Mouse (Mus musculus) MEL (cell line): Measurements from ENCODE around the gene Pheta2.

Experiments
- MAZ ChIP-seq: IDR thresholded peaks from 2 replicates; pipeline ENCODE4 v1.6.1; 2012; ENCODE audit warnings: low read depth, mild to moderate bottlenecking, inconsistent platforms, low read length, improper control_type of control experiment
- NELFE ChIP-seq: IDR thresholded peaks from 2 replicates; pipeline ENCODE4 v1.6.1; 2011; ENCODE audit warnings: low read depth, low read length, improper control_type of control experiment

GRCm38 (mm10) chr15:82372446-82372845 lies 33.7 kb downstream of the Pheta2 start:
- no peak for TF ChIP-seq NELFE
- no peak for TF ChIP-seq MAZ
